Mouse (Mus musculus) heart, adult 2 months (tissue): Measurements from ENCODE around the gene Trim17.
A peak's percentile ranks its signal among the peaks of the same experiment; 100 is the strongest.

ENCODE experiments used
- CTCF ChIP-seq: fragments of 200-600 bp; IDR thresholded peaks from 2 replicates; pipeline ENCODE4 v1.8.1; 2022; ENCODE audit warnings: antibody characterized with exemption, mild to moderate bottlenecking, moderate library complexity
- POLR2A ChIP-seq: fragments of 200-500 bp; IDR thresholded peaks from 2 replicates; pipeline ENCODE4 v1.6.1; 2011; ENCODE audit warnings: mild to moderate bottlenecking, low read depth, low read length, control low read depth; ENCODE audit not compliant: insufficient read depth

GRCm38 (mm10) chr11:58990794-58991193 lies 36.3 kb downstream of the Trim17 start:
- TF ChIP-seq POLR2A = 0 out of 2 replicates have a peak, but pooled peaks have one; percentile 26
- no peak for TF ChIP-seq CTCF
